Mouse (Mus musculus): ENCODE measurements around the gene A430078G23Rik. TPM values are rescaled to one million over a fixed set of nuclear protein-coding genes. Genes with fewer than 3 reads are reported as not detected.
A peak's percentile ranks its signal among the peaks of the same experiment; 100 is the strongest.

Gene A430078G23Rik
- polyA plus RNA-seq, 1 experiment from 2014 or later = 0.63 TPM

DNA sequence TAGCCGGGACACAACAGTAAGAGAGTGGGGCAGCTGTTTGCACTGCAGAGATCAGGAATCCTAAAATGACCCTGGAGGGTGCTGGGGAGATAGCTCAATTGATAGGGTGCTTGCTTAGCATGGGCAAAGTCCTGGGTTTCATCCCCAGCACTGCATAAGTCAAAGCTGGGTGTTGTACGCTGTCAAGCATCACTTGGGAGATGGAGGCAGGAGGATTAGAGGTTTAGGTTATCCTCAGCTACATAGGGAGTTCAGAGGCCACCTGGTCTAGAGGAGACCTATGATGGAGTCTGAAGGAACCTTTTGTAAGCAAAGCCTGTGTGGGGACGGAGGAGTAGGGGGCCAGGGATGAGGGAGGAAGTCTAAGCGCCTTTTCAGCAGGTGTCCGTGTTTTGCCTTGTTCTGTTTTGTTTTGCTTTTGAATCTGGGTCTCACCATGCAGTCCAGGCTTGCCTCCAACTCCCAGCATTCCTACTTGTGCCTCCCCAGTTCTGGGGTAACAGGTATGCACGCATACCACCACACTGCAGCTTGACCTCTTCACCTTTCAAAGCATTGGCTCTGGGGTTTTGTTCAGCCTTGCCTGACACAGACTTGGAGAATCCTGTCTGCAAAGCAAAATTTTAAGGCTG is 712 bp downstream of the A430078G23Rik start:
- DNase-seq (ENCODE audit: low spot score) = no peak
- H3K27me3 ChIP-seq (ENCODE audit: control insufficient read depth, insufficient read depth, low read length) = no peaks in the 10 kb centered on the region
- H3K36me3 ChIP-seq (ENCODE audit: control insufficient read depth, insufficient read depth, low read length) = no peaks in the 10 kb centered on the region
- no peak for TF ChIP-seq CTCF (IDR thresholded peaks at IDR 0.05; ENCODE audit: low read depth)
- no peak for TF ChIP-seq EP300 (optimal IDR thresholded peaks at IDR 0.05)
- peak overlapping the region; percentile 23; the same call in 1 of the 2 replicates for H3K4me2 ChIP-seq (replicated peaks; ENCODE audit: low read depth)
- H3K4me3 ChIP-seq (ENCODE audit: low read depth, low read length) = no peak overlapping the region
- no peak for ATAC-seq (ENCODE audit: low FRiP score, low TSS enrichment)
- H3K4me1 ChIP-seq (replicated peaks; ENCODE audit: control insufficient read depth, insufficient read depth) = no peaks in the 10 kb centered on the region
- no peaks in the 10 kb centered on the region for H3K9me3 ChIP-seq (ENCODE audit: control insufficient read depth, low read length)
- 60% methylated on average over 6 of the region's 6 CpGs for WGBS
- H3K27ac ChIP-seq (replicated peaks) = peak overlapping the region; percentile 81
- H3K9ac ChIP-seq (ENCODE audit: low read length) = no peak overlapping the region

DNA sequence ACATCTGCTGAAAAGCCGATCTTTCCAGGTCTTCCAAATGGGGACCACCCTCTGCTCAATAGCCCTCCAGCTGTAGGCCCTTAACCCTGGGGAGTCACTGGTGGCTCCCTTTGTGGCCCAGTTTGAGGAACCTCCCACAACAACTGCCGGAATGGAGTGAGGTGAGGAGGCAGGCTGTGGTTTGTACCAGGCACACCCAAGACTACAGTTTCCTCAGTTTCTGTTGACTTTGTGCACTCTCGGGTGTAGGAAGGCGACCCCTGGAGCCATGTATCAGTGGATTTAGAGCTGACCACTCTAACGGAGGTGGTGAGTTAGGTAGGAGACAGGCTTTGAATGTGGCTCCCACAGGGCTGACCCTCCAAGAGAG is 1.2 kb downstream of the A430078G23Rik start:
- no peaks in the 10 kb centered on the region for H3K36me3 ChIP-seq (ENCODE audit: control insufficient read depth, insufficient read depth, low read length)
- H3K9ac ChIP-seq (ENCODE audit: low read length) = no peak overlapping the region
- H3K27ac ChIP-seq (replicated peaks) = peak overlapping the region; percentile 81
- peak; percentile 54 for DNase-seq (ENCODE audit: low spot score)
- peak; percentile 35; the same call in 1 of the 2 replicates for ATAC-seq (ENCODE audit: low FRiP score, low TSS enrichment)
- WGBS = 44% methylated on average over 5 of the region's 5 CpGs
- H3K9me3 ChIP-seq (ENCODE audit: control insufficient read depth, low read length) = no peaks in the 10 kb centered on the region
- no peaks in the 10 kb centered on the region for H3K27me3 ChIP-seq (ENCODE audit: control insufficient read depth, insufficient read depth, low read length)
- TF ChIP-seq EP300 (optimal IDR thresholded peaks at IDR 0.05) (no peak), CTCF (IDR thresholded peaks at IDR 0.05; ENCODE audit: low read depth) (no peak)
- 0 out of 2 replicates have a peak overlapping the region, but pooled peaks have one; percentile 23 for H3K4me2 ChIP-seq (replicated peaks; ENCODE audit: low read depth)
- no peak overlapping the region for H3K4me3 ChIP-seq (ENCODE audit: low read depth, low read length)
- no peaks in the 10 kb centered on the region for H3K4me1 ChIP-seq (replicated peaks; ENCODE audit: control insufficient read depth, insufficient read depth)

DNA sequence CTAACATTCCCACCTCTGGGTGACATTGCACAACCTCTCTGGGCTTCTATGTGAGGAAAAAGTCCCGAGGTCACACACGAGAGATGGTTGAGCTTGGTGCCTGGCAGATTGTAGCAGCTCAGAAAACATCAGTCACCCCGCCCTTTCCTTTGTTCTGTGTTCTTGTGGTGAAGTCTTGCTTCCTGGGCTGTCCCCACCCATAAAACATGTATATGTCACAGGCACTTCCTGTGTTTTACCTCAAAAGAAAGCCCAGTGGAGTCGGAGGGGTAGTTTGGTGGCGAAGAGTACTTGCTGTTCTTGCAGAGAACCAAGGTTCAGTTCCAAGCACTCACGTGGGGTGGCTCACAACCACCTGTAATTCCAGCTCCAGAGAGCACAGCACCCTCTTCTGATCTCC is 2.4 kb downstream of the A430078G23Rik start:
- no peaks in the 10 kb centered on the region for H3K36me3 ChIP-seq (ENCODE audit: control insufficient read depth, insufficient read depth, low read length)
- H3K4me1 ChIP-seq (replicated peaks; ENCODE audit: control insufficient read depth, insufficient read depth) = no peaks in the 10 kb centered on the region
- no peaks in the 10 kb centered on the region for H3K9me3 ChIP-seq (ENCODE audit: control insufficient read depth, low read length)
- no peaks in the 10 kb centered on the region for H3K27me3 ChIP-seq (ENCODE audit: control insufficient read depth, insufficient read depth, low read length)
- DNase-seq (ENCODE audit: low spot score) = peak; percentile 27
- H3K4me3 ChIP-seq (ENCODE audit: low read depth, low read length) = no peak overlapping the region
- H3K4me2 ChIP-seq (replicated peaks; ENCODE audit: low read depth) = no peak overlapping the region
- peak; percentile 35 for TF ChIP-seq CTCF (IDR thresholded peaks at IDR 0.05; ENCODE audit: low read depth)
- no peak for TF ChIP-seq EP300 (optimal IDR thresholded peaks at IDR 0.05)
- WGBS = 80% methylated on average over 6 of the region's 6 CpGs
- no peak for ATAC-seq (ENCODE audit: low FRiP score, low TSS enrichment)
- H3K9ac ChIP-seq (ENCODE audit: low read length) = no peak overlapping the region
- H3K27ac ChIP-seq (replicated peaks) = no peak overlapping the region

DNA sequence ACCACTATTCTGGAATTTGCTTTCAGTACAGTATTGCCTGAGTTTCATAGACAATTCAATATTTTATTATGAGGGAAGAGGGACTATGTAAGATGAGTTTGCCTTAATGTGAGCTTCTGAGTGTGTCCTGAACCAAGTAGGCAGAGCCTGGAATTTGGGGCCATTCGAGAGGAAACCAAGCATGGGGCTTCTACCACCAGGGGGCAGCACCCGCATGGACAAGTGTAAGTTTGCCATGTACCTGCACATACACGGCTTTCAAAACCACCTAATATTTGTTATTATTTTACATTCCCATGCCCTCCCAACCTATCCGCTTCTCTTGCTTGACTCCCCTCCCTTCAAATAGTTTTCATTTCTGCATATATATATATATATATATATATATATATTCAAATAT is 4.8 kb downstream of the A430078G23Rik start:
- ATAC-seq (ENCODE audit: low FRiP score, low TSS enrichment) (no peak), DNase-seq (ENCODE audit: low spot score) (peak; percentile 86)
- no peak overlapping the region for H3K4me2 ChIP-seq (replicated peaks; ENCODE audit: low read depth)
- 3% methylated on average over 4 of the region's 4 CpGs for WGBS
- TF ChIP-seq EP300 (optimal IDR thresholded peaks at IDR 0.05) = no peak
- TF ChIP-seq CTCF (IDR thresholded peaks at IDR 0.05; ENCODE audit: low read depth) = peak; percentile 87
- H3K27ac ChIP-seq (replicated peaks) = no peak overlapping the region
- H3K27me3 ChIP-seq (ENCODE audit: control insufficient read depth, insufficient read depth, low read length) = no peaks in the 10 kb centered on the region
- H3K36me3 ChIP-seq (ENCODE audit: control insufficient read depth, insufficient read depth, low read length) = no peaks in the 10 kb centered on the region
- no peak overlapping the region for H3K4me3 ChIP-seq (ENCODE audit: low read depth, low read length)
- no peak overlapping the region for H3K9ac ChIP-seq (ENCODE audit: low read length)
- H3K9me3 ChIP-seq (ENCODE audit: control insufficient read depth, low read length) = no peaks in the 10 kb centered on the region
- no peaks in the 10 kb centered on the region for H3K4me1 ChIP-seq (replicated peaks; ENCODE audit: control insufficient read depth, insufficient read depth)

DNA sequence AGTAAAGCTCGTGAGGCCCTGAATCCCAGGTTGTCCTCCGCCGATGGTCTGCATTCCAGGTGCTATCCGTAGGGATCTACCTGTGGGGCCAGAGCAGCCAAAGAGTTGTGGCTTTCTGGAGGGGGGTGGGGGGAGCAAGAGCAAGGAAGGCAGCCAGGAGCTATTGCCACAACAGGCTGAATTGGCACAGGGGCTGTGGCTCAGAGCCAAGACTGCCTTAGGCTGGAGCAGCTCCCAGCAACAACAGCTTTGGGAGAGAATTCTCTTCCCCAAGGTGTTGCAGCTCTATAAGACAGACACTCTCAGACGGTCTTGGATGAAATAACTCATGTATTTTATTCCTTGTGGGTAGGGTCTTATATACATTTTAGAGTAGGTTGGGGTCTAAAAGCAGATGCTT is 13.9 kb downstream of the A430078G23Rik start:
- 75% methylated on average over 5 of the region's 5 CpGs for WGBS
- no peaks in the 10 kb centered on the region for H3K9me3 ChIP-seq (ENCODE audit: control insufficient read depth, low read length)
- TF ChIP-seq CTCF (IDR thresholded peaks at IDR 0.05; ENCODE audit: low read depth) = no peak
- no peak for TF ChIP-seq EP300 (optimal IDR thresholded peaks at IDR 0.05)

DNA sequence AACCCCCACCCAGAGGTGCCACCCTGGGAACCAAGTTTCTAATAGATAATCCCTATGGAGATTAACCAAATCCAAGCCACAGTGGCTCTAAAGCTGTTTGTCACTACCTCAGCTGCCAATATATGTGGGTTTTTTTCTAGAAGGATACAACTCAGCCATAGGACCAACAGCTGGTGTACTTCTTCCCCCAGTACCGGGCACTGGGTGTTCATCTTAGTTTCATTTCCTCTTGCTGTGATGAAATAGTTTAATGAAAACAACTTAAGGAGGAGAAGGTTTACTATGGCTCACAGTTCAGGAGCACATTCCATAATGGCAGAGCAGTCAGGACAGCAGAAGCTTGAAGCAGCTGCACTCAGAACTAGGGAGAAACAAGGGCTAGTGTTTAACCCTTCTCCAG is 14.9 kb downstream of the A430078G23Rik start:
- H3K27ac ChIP-seq (replicated peaks) = no peak overlapping the region
- H3K4me1 ChIP-seq (replicated peaks; ENCODE audit: control insufficient read depth, insufficient read depth) = no peaks in the 10 kb centered on the region
- DNase-seq (ENCODE audit: low spot score) (no peak), ATAC-seq (ENCODE audit: low FRiP score, low TSS enrichment) (no peak)
- no peak overlapping the region for H3K4me3 ChIP-seq (ENCODE audit: low read depth, low read length)
- WGBS = 57% methylated on average over 1 of the region's 1 CpGs
- H3K9me3 ChIP-seq (ENCODE audit: control insufficient read depth, low read length) = no peaks in the 10 kb centered on the region
- no peaks in the 10 kb centered on the region for H3K36me3 ChIP-seq (ENCODE audit: control insufficient read depth, insufficient read depth, low read length)
- no peak overlapping the region for H3K4me2 ChIP-seq (replicated peaks; ENCODE audit: low read depth)
- no peaks in the 10 kb centered on the region for H3K27me3 ChIP-seq (ENCODE audit: control insufficient read depth, insufficient read depth, low read length)
- H3K9ac ChIP-seq (ENCODE audit: low read length) = no peak overlapping the region
- TF ChIP-seq CTCF (IDR thresholded peaks at IDR 0.05; ENCODE audit: low read depth) (no peak), EP300 (optimal IDR thresholded peaks at IDR 0.05) (no peak)

More for the DNA sequence above, 13.9 kb downstream of the A430078G23Rik start:
- ATAC-seq (ENCODE audit: low FRiP score, low TSS enrichment) = no peak
- no peaks in the 10 kb centered on the region for H3K27me3 ChIP-seq (ENCODE audit: control insufficient read depth, insufficient read depth, low read length)
- H3K4me1 ChIP-seq (replicated peaks; ENCODE audit: control insufficient read depth, insufficient read depth) = no peaks in the 10 kb centered on the region
- H3K9ac ChIP-seq (ENCODE audit: low read length) = no peak overlapping the region
- H3K4me2 ChIP-seq (replicated peaks; ENCODE audit: low read depth) = no peak overlapping the region
- H3K36me3 ChIP-seq (ENCODE audit: control insufficient read depth, insufficient read depth, low read length) = no peaks in the 10 kb centered on the region
- no peak for DNase-seq (ENCODE audit: low spot score)
- no peak overlapping the region for H3K4me3 ChIP-seq (ENCODE audit: low read depth, low read length)
- H3K27ac ChIP-seq (replicated peaks) = no peak overlapping the region

Data from stomach, postnatal 0 days (tissue).